Mouse (Mus musculus): ENCODE data around the gene Qrsl1. TPM values are rescaled to one million over a fixed set of nuclear protein-coding genes. Genes with fewer than 3 reads are reported as not detected.

Qrsl1 gene
- polyA plus RNA-seq, 1 experiment from 2014 or later: 29.2 TPM

- 82% methylated on average over 3 of the region's 3 CpGs for WGBS
Measured at GRCm38 (mm10) chr10:43856351-43856750, 45.2 kb downstream of the Qrsl1 start.

GRCm38 (mm10) chr10:43855916-43856315 lies 45.6 kb downstream of the Qrsl1 start:
- Histone ChIP-seq H3K9me3 (replicated peaks; ENCODE audit: control insufficient read depth, low read length) (no peaks in the 10 kb centered on the region), H3K4me2 (ENCODE audit: low read depth, low read length) (no peak overlapping the region), H3K9ac (replicated peaks; ENCODE audit: low read length) (no peak overlapping the region), H3K36me3 (replicated peaks; ENCODE audit: control insufficient read depth, insufficient read depth, low read depth, low read length) (no peaks in the 10 kb centered on the region), H3K4me1 (ENCODE audit: control insufficient read depth, insufficient read depth, low read length) (no peaks in the 10 kb centered on the region), H3K4me3 (ENCODE audit: low read depth, low read length) (no peak overlapping the region), H3K27ac (replicated peaks; ENCODE audit: low read depth, low read length) (no peak overlapping the region), H3K27me3 (ENCODE audit: control insufficient read depth, insufficient read depth, low read length) (no peaks in the 10 kb centered on the region)
- ATAC-seq (replicated peaks; ENCODE audit: insufficient number of reproducible peaks, low FRiP score, low TSS enrichment, low read depth) (no peak), DNase-seq (ENCODE audit: low spot score) (no peak)
- WGBS: 94% methylated on average over 9 of the region's 9 CpGs

More at GRCm38 (mm10) chr10:43856351-43856750, 45.2 kb downstream of the Qrsl1 start:
- ATAC-seq (replicated peaks; ENCODE audit: insufficient number of reproducible peaks, low FRiP score, low TSS enrichment, low read depth) (no peak), DNase-seq (ENCODE audit: low spot score) (no peak)
- H3K9ac ChIP-seq (replicated peaks; ENCODE audit: low read length): no peak overlapping the region
- H3K4me1 ChIP-seq (ENCODE audit: control insufficient read depth, insufficient read depth, low read length): no peaks in the 10 kb centered on the region
- H3K27me3 ChIP-seq (ENCODE audit: control insufficient read depth, insufficient read depth, low read length): no peaks in the 10 kb centered on the region
- no peak overlapping the region for H3K4me2 ChIP-seq (ENCODE audit: low read depth, low read length)
- H3K27ac ChIP-seq (replicated peaks; ENCODE audit: low read depth, low read length): no peak overlapping the region
- no peaks in the 10 kb centered on the region for H3K36me3 ChIP-seq (replicated peaks; ENCODE audit: control insufficient read depth, insufficient read depth, low read depth, low read length)
- H3K4me3 ChIP-seq (ENCODE audit: low read depth, low read length): no peak overlapping the region
- H3K9me3 ChIP-seq (replicated peaks; ENCODE audit: control insufficient read depth, low read length): no peaks in the 10 kb centered on the region

- Histone ChIP-seq H3K4me3 (ENCODE audit: low read depth, low read length) (no peak overlapping the region), H3K27ac (replicated peaks; ENCODE audit: low read depth, low read length) (no peak overlapping the region), H3K27me3 (ENCODE audit: control insufficient read depth, insufficient read depth, low read length) (no peaks in the 10 kb centered on the region), H3K4me1 (ENCODE audit: control insufficient read depth, insufficient read depth, low read length) (no peaks in the 10 kb centered on the region), H3K9me3 (replicated peaks; ENCODE audit: control insufficient read depth, low read length) (no peaks in the 10 kb centered on the region), H3K36me3 (replicated peaks; ENCODE audit: control insufficient read depth, insufficient read depth, low read depth, low read length) (no peaks in the 10 kb centered on the region), H3K9ac (replicated peaks; ENCODE audit: low read length) (no peak overlapping the region), H3K4me2 (ENCODE audit: low read depth, low read length) (no peak overlapping the region)
- DNase-seq (ENCODE audit: low spot score) (no peak), ATAC-seq (replicated peaks; ENCODE audit: insufficient number of reproducible peaks, low FRiP score, low TSS enrichment, low read depth) (no peak)
- WGBS: 83% methylated on average over 5 of the region's 5 CpGs
Measured at GRCm38 (mm10) chr10:43851898-43852297, 49.6 kb downstream of the Qrsl1 start.

GRCm38 (mm10) chr10:43849478-43849877 lies 52.1 kb downstream of the Qrsl1 start:
- Histone ChIP-seq H3K4me2 (ENCODE audit: low read depth, low read length) (no peak overlapping the region), H3K9me3 (replicated peaks; ENCODE audit: control insufficient read depth, low read length) (no peaks in the 10 kb centered on the region), H3K36me3 (replicated peaks; ENCODE audit: control insufficient read depth, insufficient read depth, low read depth, low read length) (no peaks in the 10 kb centered on the region), H3K27me3 (ENCODE audit: control insufficient read depth, insufficient read depth, low read length) (no peaks in the 10 kb centered on the region), H3K4me3 (ENCODE audit: low read depth, low read length) (no peak overlapping the region), H3K4me1 (ENCODE audit: control insufficient read depth, insufficient read depth, low read length) (no peaks in the 10 kb centered on the region), H3K27ac (replicated peaks; ENCODE audit: low read depth, low read length) (no peak overlapping the region), H3K9ac (replicated peaks; ENCODE audit: low read length) (no peak overlapping the region)
- whole genome bisulfite sequencing: 81% methylated on average over 3 of the region's 3 CpGs
- no peak for ATAC-seq (replicated peaks; ENCODE audit: insufficient number of reproducible peaks, low FRiP score, low TSS enrichment, low read depth)
- no peak for DNase-seq (ENCODE audit: low spot score)

- Histone ChIP-seq H3K27ac (replicated peaks; ENCODE audit: low read depth, low read length) (no peak overlapping the region), H3K9ac (replicated peaks; ENCODE audit: low read length) (no peak overlapping the region)
Measured at GRCm38 (mm10) chr10:43846141-43846622, 55.4 kb downstream of the Qrsl1 start.

GRCm38 (mm10) chr10:43845442-43845841 lies 56.1 kb downstream of the Qrsl1 start:
- H3K27me3 ChIP-seq (ENCODE audit: control insufficient read depth, insufficient read depth, low read length): no peaks in the 10 kb centered on the region
- no peak for DNase-seq (ENCODE audit: low spot score)
- ATAC-seq (replicated peaks; ENCODE audit: insufficient number of reproducible peaks, low FRiP score, low TSS enrichment, low read depth): no peak
- no peaks in the 10 kb centered on the region for H3K9me3 ChIP-seq (replicated peaks; ENCODE audit: control insufficient read depth, low read length)
- H3K4me3 ChIP-seq (ENCODE audit: low read depth, low read length): no peak overlapping the region
- no peak overlapping the region for H3K27ac ChIP-seq (replicated peaks; ENCODE audit: low read depth, low read length)
- WGBS: 78% methylated on average over 3 of the region's 3 CpGs
- H3K9ac ChIP-seq (replicated peaks; ENCODE audit: low read length): no peak overlapping the region
- no peaks in the 10 kb centered on the region for H3K36me3 ChIP-seq (replicated peaks; ENCODE audit: control insufficient read depth, insufficient read depth, low read depth, low read length)
- H3K4me1 ChIP-seq (ENCODE audit: control insufficient read depth, insufficient read depth, low read length): no peaks in the 10 kb centered on the region
- H3K4me2 ChIP-seq (ENCODE audit: low read depth, low read length): no peak overlapping the region

More at GRCm38 (mm10) chr10:43846141-43846622, 55.4 kb downstream of the Qrsl1 start:
- H3K27me3 ChIP-seq (ENCODE audit: control insufficient read depth, insufficient read depth, low read length): no peaks in the 10 kb centered on the region
- no peak overlapping the region for H3K4me2 ChIP-seq (ENCODE audit: low read depth, low read length)
- no peaks in the 10 kb centered on the region for H3K36me3 ChIP-seq (replicated peaks; ENCODE audit: control insufficient read depth, insufficient read depth, low read depth, low read length)
- H3K9me3 ChIP-seq (replicated peaks; ENCODE audit: control insufficient read depth, low read length): no peaks in the 10 kb centered on the region
- ATAC-seq (replicated peaks; ENCODE audit: insufficient number of reproducible peaks, low FRiP score, low TSS enrichment, low read depth) (no peak), DNase-seq (ENCODE audit: low spot score) (no peak)
- no peak overlapping the region for H3K4me3 ChIP-seq (ENCODE audit: low read depth, low read length)
- H3K4me1 ChIP-seq (ENCODE audit: control insufficient read depth, insufficient read depth, low read length): no peaks in the 10 kb centered on the region
- WGBS: 54% methylated on average over 2 of the region's 2 CpGs

- DNase-seq (ENCODE audit: low spot score): no peak
- H3K4me1 ChIP-seq (ENCODE audit: control insufficient read depth, insufficient read depth, low read length): no peaks in the 10 kb centered on the region
- no peak overlapping the region for H3K27ac ChIP-seq (replicated peaks; ENCODE audit: low read depth, low read length)
- no peaks in the 10 kb centered on the region for H3K9me3 ChIP-seq (replicated peaks; ENCODE audit: control insufficient read depth, low read length)
- WGBS: 73% methylated on average over 5 of the region's 5 CpGs
- H3K36me3 ChIP-seq (replicated peaks; ENCODE audit: control insufficient read depth, insufficient read depth, low read depth, low read length): no peaks in the 10 kb centered on the region
- H3K27me3 ChIP-seq (ENCODE audit: control insufficient read depth, insufficient read depth, low read length): no peaks in the 10 kb centered on the region
- H3K4me2 ChIP-seq (ENCODE audit: low read depth, low read length): no peak overlapping the region
- H3K4me3 ChIP-seq (ENCODE audit: low read depth, low read length): no peak overlapping the region
- no peak overlapping the region for H3K9ac ChIP-seq (replicated peaks; ENCODE audit: low read length)
- ATAC-seq (replicated peaks; ENCODE audit: insufficient number of reproducible peaks, low FRiP score, low TSS enrichment, low read depth): no peak
Measured at GRCm38 (mm10) chr10:43841441-43841840, 60.1 kb downstream of the Qrsl1 start.

- H3K4me2 ChIP-seq (ENCODE audit: low read depth, low read length): no peak overlapping the region
- no peaks in the 10 kb centered on the region for H3K9me3 ChIP-seq (replicated peaks; ENCODE audit: control insufficient read depth, low read length)
- no peak overlapping the region for H3K27ac ChIP-seq (replicated peaks; ENCODE audit: low read depth, low read length)
- 27% methylated on average over 5 of the region's 5 CpGs for WGBS
- ATAC-seq (replicated peaks; ENCODE audit: insufficient number of reproducible peaks, low FRiP score, low TSS enrichment, low read depth) (no peak), DNase-seq (ENCODE audit: low spot score) (no peak)
- no peaks in the 10 kb centered on the region for H3K36me3 ChIP-seq (replicated peaks; ENCODE audit: control insufficient read depth, insufficient read depth, low read depth, low read length)
- no peak overlapping the region for H3K4me3 ChIP-seq (ENCODE audit: low read depth, low read length)
- H3K27me3 ChIP-seq (ENCODE audit: control insufficient read depth, insufficient read depth, low read length): no peaks in the 10 kb centered on the region
- no peaks in the 10 kb centered on the region for H3K4me1 ChIP-seq (ENCODE audit: control insufficient read depth, insufficient read depth, low read length)
- no peak overlapping the region for H3K9ac ChIP-seq (replicated peaks; ENCODE audit: low read length)
Measured at GRCm38 (mm10) chr10:43832868-43833267, 68.7 kb downstream of the Qrsl1 start.

Measured in embryonic facial prominence, embryonic 11.5 days (tissue).